Mouse (Mus musculus) MEL (cell line): ENCODE data around the gene Inpp5a.

Experiments used
- BHLHE40 ChIP-seq: IDR thresholded peaks from 2 replicates; pipeline ENCODE4 v1.6.1; 2012; ENCODE audit warnings: low read depth, mild to moderate bottlenecking, inconsistent platforms, low read length, improper control_type of control experiment, borderline replicate concordance
- CHD1 ChIP-seq: IDR thresholded peaks from 2 replicates; pipeline ENCODE4 v1.6.1; 2012; ENCODE audit warnings: low read depth, mild to moderate bottlenecking, inconsistent platforms, low read length, improper control_type of control experiment
- CTCF ChIP-seq, 3 experiments: IDR thresholded peaks in 2 of 3; conservative IDR thresholded peaks in 1 of 3; 2 replicates each; pipeline ENCODE4 v1.5.1; 2011 to 2012; ENCODE audit warnings: low read length in 3 of 3, low read depth in 2 of 3, mild to moderate bottlenecking in 2 of 3, improper control_type of control experiment in 1 of 3, inconsistent platforms in 1 of 3, mixed read lengths in 1 of 3, moderate library complexity in 1 of 3; ENCODE audit not compliant: control insufficient read depth in 1 of 3, insufficient read depth in 1 of 3, poor library complexity in 1 of 3, severe bottlenecking in 1 of 3
- EP300 ChIP-seq, 2 experiments: IDR thresholded peaks; 2 replicates each; pipeline ENCODE4 v1.6.1; 2011; ENCODE audit warnings: improper control_type of control experiment in 2 of 2, low read length in 2 of 2, low read depth in 1 of 2, mild to moderate bottlenecking in 1 of 2
- GABPA ChIP-seq: IDR thresholded peaks from 2 replicates; pipeline ENCODE4 v1.6.1; 2012; ENCODE audit warnings: low read depth, mild to moderate bottlenecking, inconsistent platforms, low read length, improper control_type of control experiment, moderate library complexity
- MAZ ChIP-seq: IDR thresholded peaks from 2 replicates; pipeline ENCODE4 v1.6.1; 2012; ENCODE audit warnings: low read depth, mild to moderate bottlenecking, inconsistent platforms, low read length, improper control_type of control experiment
- MEF2A ChIP-seq: IDR thresholded peaks from 2 replicates; pipeline ENCODE4 v1.6.1; 2014; ENCODE audit warnings: low read depth, mild to moderate bottlenecking, inconsistent platforms, low read length, improper control_type of control experiment; ENCODE audit not compliant: poor library complexity, insufficient replicate concordance, severe bottlenecking; ENCODE audit errors: extremely low read depth
- MXI1 ChIP-seq: IDR thresholded peaks from 2 replicates; pipeline ENCODE4 v1.6.1; 2011; ENCODE audit warnings: mild to moderate bottlenecking, low read depth, low read length, improper control_type of control experiment
- POLR2A ChIP-seq, 2 experiments: IDR thresholded peaks; 2 replicates each; pipeline ENCODE4 v1.6.1; 2011 to 2012; ENCODE audit warnings: low read length in 2 of 2, mild to moderate bottlenecking in 2 of 2, control low read depth in 1 of 2, improper control_type of control experiment in 1 of 2, low read depth in 1 of 2, moderate library complexity in 1 of 2; ENCODE audit not compliant: control insufficient read depth in 1 of 2, insufficient read depth in 1 of 2, poor library complexity in 1 of 2
- SIN3A ChIP-seq: IDR thresholded peaks from 2 replicates; pipeline ENCODE4 v1.6.1; 2012; ENCODE audit warnings: low read length, improper control_type of control experiment, inconsistent platforms
- TAL1 ChIP-seq: IDR thresholded peaks from 2 replicates; pipeline ENCODE4 v1.6.1; 2012; ENCODE audit warnings: mild to moderate bottlenecking, inconsistent platforms, low read length, moderate library complexity, mixed read lengths

- TF ChIP-seq POLR2A (IDR thresholded peaks at IDR 0.05; ENCODE audit: control insufficient read depth in 1 of 2, insufficient read depth in 1 of 2, low read depth in 1 of 2, low read length in 2 of 2, poor library complexity in 1 of 2) (no peak), EP300 (IDR thresholded peaks at IDR 0.05; ENCODE audit: low read depth in 1 of 2, low read length in 2 of 2) (no peak), MAZ (no peak), CTCF (IDR thresholded peaks at IDR 0.05 in 2 of 3, conservative IDR thresholded peaks at IDR 0.05 in 1 of 3; ENCODE audit: control insufficient read depth in 1 of 3, insufficient read depth in 1 of 3, low read depth in 2 of 3, low read length in 3 of 3, poor library complexity in 1 of 3, severe bottlenecking in 1 of 3) (no peak), MEF2A (no peak), SIN3A (no peak), TAL1 (no peak), BHLHE40 (no peak), GABPA (no peak), CHD1 (no peak), MXI1 (no peak)
Observed at GRCm38 (mm10) chr7:139439031-139439430, 50.1 kb downstream of the Inpp5a start.
